ENCODE assay signal across 10 mouse cellular contexts in genomic region chr13:3750756-3751155, GRCm38 (mm10). TPM values are rescaled to one million over a fixed set of nuclear protein-coding genes. Genes with fewer than 3 reads are reported as not detected.
DNase-seq lines count a peak whose midpoint lies in the region; ATAC-seq and TF ChIP-seq lines count a peak whose summit lies in the region.
"Had no signal": no experiment of that assay in that cellular context is flagged by ENCODE, and none has a peak within 500 bp of the region (broad histone marks: within the 10 kb centered on the region; RNA-seq: fewer than 3 reads in every experiment).

No protein-coding gene starts in this region.

- no peak overlapping the region for H3K4me2 ChIP-seq in lung, embryonic 16.5 days (ENCODE audit: low read depth, low read length)

- WGBS in lung, embryonic 16.5 days: 19% methylated on average over 1 of the region's 1 CpGs
- 59% methylated on average over 1 of the region's 1 CpGs for whole genome bisulfite sequencing in thymus, adult 2 months

- TF ChIP-seq POLR2A in thymus, adult 2 months (IDR thresholded peaks at IDR 0.05; ENCODE audit: control insufficient read depth, extremely low read depth, insufficient read depth, low read length, poor library complexity): no peak

- H3K4me3 ChIP-seq in lung, embryonic 16.5 days (ENCODE audit: low read length): no peak overlapping the region
- H3K4me3 ChIP-seq in thymus, adult 2 months (ENCODE audit: control insufficient read depth, insufficient read depth, low read length): no peak overlapping the region

- no peak overlapping the region for H3K9ac ChIP-seq in lung, embryonic 16.5 days (ENCODE audit: low read length)

- peak overlapping the region; percentile 86 for H3K27ac ChIP-seq in lung, embryonic 16.5 days (ENCODE audit: low read length)
- no peak overlapping the region for H3K27ac ChIP-seq in thymus, adult 2 months (ENCODE audit: control insufficient read depth, insufficient read depth, low read length)

- TF ChIP-seq CTCF in thymus, adult 2 months (IDR thresholded peaks at IDR 0.05; ENCODE audit: borderline replicate concordance, control insufficient read depth, extremely low read depth, insufficient read depth, low read length, poor library complexity): no peak

- peak; percentile 86 for ATAC-seq in lung, embryonic 16.5 days (ENCODE audit: low read depth)

- peaks cover 25% of the 10 kb centered on the region for H3K4me1 ChIP-seq in lung, embryonic 16.5 days (replicated peaks; ENCODE audit: control insufficient read depth, insufficient read depth, low read length)
- no peaks in the 10 kb centered on the region for H3K4me1 ChIP-seq in thymus, adult 2 months (replicated peaks; ENCODE audit: control insufficient read depth, insufficient read depth, low read length)

- no peaks in the 10 kb centered on the region for H3K9me3 ChIP-seq in lung, embryonic 16.5 days (ENCODE audit: control insufficient read depth, low read length)

- no peaks in the 10 kb centered on the region for H3K36me3 ChIP-seq in lung, embryonic 16.5 days (ENCODE audit: control insufficient read depth, insufficient read depth, low read length)
- H3K36me3 ChIP-seq in thymus, adult 2 months (ENCODE audit: control insufficient read depth, insufficient read depth, low read length): no peaks in the 10 kb centered on the region

- peak; percentile 70 for DNase-seq in Muller cell, postnatal 12 days (ENCODE audit: inconsistent ontology term)
- DNase-seq in adrenal gland, postnatal 36 days: peak; percentile 71 to 77
- peak; percentile 49 for DNase-seq in heart, postnatal 4 days
- DNase-seq in thymus, adult 2 months: no peak
- no peak for DNase-seq in right cerebral cortex, postnatal 10 days (ENCODE audit: low spot score in 2 of 2)
- DNase-seq in B cell, adult 2 months: no peak
- DNase-seq in right cerebral cortex, postnatal 36 days (ENCODE audit: low spot score in 2 of 2): no peak
- DNase-seq: layer of hippocampus, adult 9-11 months had no signal

- no peaks in the 10 kb centered on the region for H3K27me3 ChIP-seq in lung, embryonic 16.5 days (ENCODE audit: control insufficient read depth, insufficient read depth, low read depth, low read length)
- H3K27me3 ChIP-seq in thymus, adult 2 months (ENCODE audit: control insufficient read depth, insufficient read depth, low read length): no peaks in the 10 kb centered on the region

RNA-seq across cellular contexts. Expression of gene Calml3, which starts 53.4 kb away (rescaled TPM):
- total RNA-seq in adrenal gland, postnatal 36 days (2021): under 1 TPM; 0.33 to 0.36 TPM
- total RNA-seq in heart, postnatal 4 days (2021): not detected
- polyA plus RNA-seq in lung, embryonic 16.5 days (2015; fragmentation: Nextera tagmentation; extraction: Ambion mirVana): 0.24 and 0.39 TPM in 2 replicates
- polyA plus RNA-seq in thymus, adult 2 months (2012; rRNA removed): 3.5 and 4.9 TPM in 2 replicates
- total RNA-seq: gastrocnemius, postnatal 36 days had no signal

Comparison
In these comparisons a context has a peak if more than half of its experiments do, and no peak if none do; other contexts are left out.
1. DNase-seq: peak in Muller cell, postnatal 12 days (single experiment), adrenal gland, postnatal 36 days (2 of 2) and heart, postnatal 4 days (single experiment); none in thymus, adult 2 months (single experiment), right cerebral cortex, postnatal 10 days (0 of 2), B cell, adult 2 months (0 of 2) and right cerebral cortex, postnatal 36 days (0 of 2).